Mouse (Mus musculus) stomach, embryonic 14.5 days (tissue): ENCODE results near the gene Notch4. TPM values are rescaled to one million over a fixed set of nuclear protein-coding genes. Genes with fewer than 3 reads are reported as not detected.

Experiments used
- ATAC-seq: fragments of 200-750 bp; cut with Nextera tagmentation; 2 replicates; pipeline ENCODE4 v1.8.0; 2017; ENCODE audit warnings: low read depth, moderate TSS enrichment; ENCODE audit not compliant: insufficient number of reproducible peaks, insufficient read depth, low FRiP score
- H3K27ac ChIP-seq: fragments of 300-500 bp; sonication (generic); 2 replicates; pipeline ENCODE4 v1.5.1; 2014; ENCODE audit warnings: mild to moderate bottlenecking, low read length, moderate library complexity, mixed read lengths
- H3K27me3 ChIP-seq: fragments of 300-500 bp; sonication (generic); 2 replicates; pipeline ENCODE4 v1.6.1; 2014; ENCODE audit warnings: low read length, control low read depth, mixed read lengths; ENCODE audit not compliant: control insufficient read depth, insufficient read depth
- H3K36me3 ChIP-seq: fragments of 300-500 bp; sonication (generic); 2 replicates; pipeline ENCODE4 v1.6.1; 2014; ENCODE audit warnings: mild to moderate bottlenecking, control low read depth, low read length, moderate library complexity, mixed read lengths; ENCODE audit not compliant: control insufficient read depth, insufficient read depth
- H3K4me1 ChIP-seq: fragments of 300-500 bp; sonication (generic); 2 replicates; pipeline ENCODE4 v1.6.1; 2014; ENCODE audit warnings: low read length, control low read depth, mixed read lengths; ENCODE audit not compliant: control insufficient read depth, insufficient read depth
- H3K4me2 ChIP-seq: fragments of 300-500 bp; sonication (generic); replicated peaks from 2 replicates; pipeline ENCODE4 v1.6.1; 2014; ENCODE audit warnings: low read depth, low read length, control low read depth
- H3K4me3 ChIP-seq: fragments of 300-500 bp; sonication (generic); 2 replicates; pipeline ENCODE4 v1.5.1; 2014; ENCODE audit warnings: low read depth, low read length, control low read depth
- H3K9ac ChIP-seq: fragments of 300-500 bp; sonication (generic); replicated peaks from 2 replicates; pipeline ENCODE4 v1.6.1; 2014; ENCODE audit warnings: low read depth, mild to moderate bottlenecking, control low read depth, low read length, moderate library complexity, mixed read lengths
- H3K9me3 ChIP-seq: fragments of 300-500 bp; sonication (generic); 2 replicates; pipeline ENCODE4 v1.6.1; 2016; ENCODE audit warnings: low read depth, low read length, control low read depth; ENCODE audit not compliant: control insufficient read depth
- WGBS: fragments of 180-500 bp; shearing (Covaris S2); extraction: QIAGEN DNeasy Blood & Tissue Kit; methylation state at CpG from one replicate; pipeline ENCODE4 v1.1.7; 2014; 5-methylcytosine and 5-hydroxymethylcytosine counted together
- polyA plus RNA-seq: library from polyadenylated mRNA; unstranded; fragments of >200 nt; fragmentation: Nextera tagmentation; extraction: Ambion mirVana; gene quantifications from 2 replicates; pipeline ENCODE4 v1.2.1, GENCODE M21; 2014

Notch4 gene
- polyA plus RNA-seq, 1 experiment from 2014 or later, result 3.9 TPM

GRCm38 (mm10) chr17:34547601-34548000 lies 16.5 kb upstream of the Notch4 start:
- Histone ChIP-seq H3K9me3 (no peaks in the 10 kb centered on the region), H3K27me3 (no peaks in the 10 kb centered on the region), H3K4me2 (no peak overlapping the region), H3K27ac (no peak overlapping the region), H3K9ac (no peak overlapping the region), H3K4me3 (no peak overlapping the region), H3K4me1 (no peaks in the 10 kb centered on the region), H3K36me3 (no peaks in the 10 kb centered on the region)
- WGBS, result 86% methylated on average over 4 of the region's 4 CpGs
- ATAC-seq, result no peak

GRCm38 (mm10) chr17:34549156-34549555 lies 14.9 kb upstream of the Notch4 start:
- Histone ChIP-seq H3K27me3 (no peaks in the 10 kb centered on the region), H3K9me3 (no peaks in the 10 kb centered on the region), H3K36me3 (no peaks in the 10 kb centered on the region), H3K4me1 (no peaks in the 10 kb centered on the region), H3K27ac (no peak overlapping the region), H3K4me3 (no peak overlapping the region), H3K4me2 (no peak overlapping the region), H3K9ac (no peak overlapping the region)
- no peak for ATAC-seq
- 88% methylated on average over 3 of the region's 3 CpGs for WGBS

GRCm38 (mm10) chr17:34549843-34550242 lies 14.2 kb upstream of the Notch4 start:
- no peak overlapping the region for H3K27ac ChIP-seq
- WGBS, result 70% methylated on average over 2 of the region's 2 CpGs
- H3K36me3 ChIP-seq, result no peaks in the 10 kb centered on the region
- H3K9me3 ChIP-seq, result no peaks in the 10 kb centered on the region
- no peak overlapping the region for H3K4me2 ChIP-seq
- no peak for ATAC-seq
- no peaks in the 10 kb centered on the region for H3K4me1 ChIP-seq
- H3K9ac ChIP-seq, result no peak overlapping the region
- no peaks in the 10 kb centered on the region for H3K27me3 ChIP-seq
- H3K4me3 ChIP-seq, result no peak overlapping the region

GRCm38 (mm10) chr17:34555483-34555882 lies 8.6 kb upstream of the Notch4 start:
- H3K9ac ChIP-seq, result no peak overlapping the region
- no peaks in the 10 kb centered on the region for H3K9me3 ChIP-seq
- H3K4me1 ChIP-seq, result no peaks in the 10 kb centered on the region
- 22% methylated on average over 5 of the region's 5 CpGs for WGBS
- no peak overlapping the region for H3K4me2 ChIP-seq
- H3K4me3 ChIP-seq, result no peak overlapping the region
- no peak for ATAC-seq
- no peaks in the 10 kb centered on the region for H3K36me3 ChIP-seq
- no peak overlapping the region for H3K27ac ChIP-seq
- no peaks in the 10 kb centered on the region for H3K27me3 ChIP-seq

- no peak overlapping the region for H3K9ac ChIP-seq
- no peak overlapping the region for H3K4me2 ChIP-seq
- no peak overlapping the region for H3K27ac ChIP-seq
- no peaks in the 10 kb centered on the region for H3K27me3 ChIP-seq
- no peaks in the 10 kb centered on the region for H3K9me3 ChIP-seq
- no peak for ATAC-seq
- no peak overlapping the region for H3K4me3 ChIP-seq
- H3K36me3 ChIP-seq, result no peaks in the 10 kb centered on the region
- H3K4me1 ChIP-seq, result no peaks in the 10 kb centered on the region
- 81% methylated on average over 8 of the region's 8 CpGs for WGBS
Measured at GRCm38 (mm10) chr17:34556406-34556805, 7.7 kb upstream of the Notch4 start.

GRCm38 (mm10) chr17:34557411-34557810 lies 6.7 kb upstream of the Notch4 start:
- whole genome bisulfite sequencing, result 63% methylated on average over 11 of the region's 11 CpGs
- no peak overlapping the region for H3K4me3 ChIP-seq
- no peak for ATAC-seq
- H3K27me3 ChIP-seq, result no peaks in the 10 kb centered on the region
- no peaks in the 10 kb centered on the region for H3K4me1 ChIP-seq
- H3K4me2 ChIP-seq, result no peak overlapping the region
- no peak overlapping the region for H3K9ac ChIP-seq
- no peaks in the 10 kb centered on the region for H3K9me3 ChIP-seq
- H3K27ac ChIP-seq, result no peak overlapping the region
- H3K36me3 ChIP-seq, result no peaks in the 10 kb centered on the region

- Histone ChIP-seq H3K4me2 (no peak overlapping the region), H3K9me3 (no peaks in the 10 kb centered on the region), H3K36me3 (no peaks in the 10 kb centered on the region), H3K4me1 (peaks cover 1% of the 10 kb centered on the region; the same call in 1 of the 2 replicates), H3K4me3 (no peak overlapping the region), H3K27me3 (no peaks in the 10 kb centered on the region), H3K9ac (no peak overlapping the region), H3K27ac (no peak overlapping the region)
- WGBS, result 80% methylated on average over 7 of the region's 7 CpGs
- ATAC-seq, result no peak
Measured at GRCm38 (mm10) chr17:34559116-34559515, 5.0 kb upstream of the Notch4 start.

GRCm38 (mm10) chr17:34559895-34560294 lies 4.2 kb upstream of the Notch4 start:
- Histone ChIP-seq H3K4me3 (no peak overlapping the region), H3K27ac (no peak overlapping the region), H3K4me1 (peaks cover 5% of the 10 kb centered on the region; the same call in 1 of the 2 replicates), H3K36me3 (no peaks in the 10 kb centered on the region), H3K9me3 (no peaks in the 10 kb centered on the region), H3K9ac (no peak overlapping the region), H3K4me2 (no peak overlapping the region), H3K27me3 (no peaks in the 10 kb centered on the region)
- 19% methylated on average over 15 of the region's 15 CpGs for WGBS
- no peak for ATAC-seq

GRCm38 (mm10) chr17:34560438-34560837 lies 3.6 kb upstream of the Notch4 start:
- ATAC-seq, result no peak
- H3K4me1 ChIP-seq, result peaks cover 5% of the 10 kb centered on the region; the same call in 1 of the 2 replicates
- no peaks in the 10 kb centered on the region for H3K9me3 ChIP-seq
- no peak overlapping the region for H3K4me2 ChIP-seq
- H3K4me3 ChIP-seq, result no peak overlapping the region
- no peak overlapping the region for H3K9ac ChIP-seq
- H3K36me3 ChIP-seq, result no peaks in the 10 kb centered on the region
- H3K27me3 ChIP-seq, result no peaks in the 10 kb centered on the region
- WGBS, result 90% methylated on average over 6 of the region's 6 CpGs
- no peak overlapping the region for H3K27ac ChIP-seq
